Mouse (Mus musculus) ovary, postnatal 36 days (tissue): ENCODE results near the gene Agap1.
A peak's percentile ranks its signal among the peaks of the same experiment; 100 is the strongest.

ENCODE experiments used
- DNase-seq: peaks from one replicate; pipeline ENCODE4 v3.0.0; 2022; ENCODE audit warnings: low spot score, mixed read lengths

Agap1 gene

DNA sequence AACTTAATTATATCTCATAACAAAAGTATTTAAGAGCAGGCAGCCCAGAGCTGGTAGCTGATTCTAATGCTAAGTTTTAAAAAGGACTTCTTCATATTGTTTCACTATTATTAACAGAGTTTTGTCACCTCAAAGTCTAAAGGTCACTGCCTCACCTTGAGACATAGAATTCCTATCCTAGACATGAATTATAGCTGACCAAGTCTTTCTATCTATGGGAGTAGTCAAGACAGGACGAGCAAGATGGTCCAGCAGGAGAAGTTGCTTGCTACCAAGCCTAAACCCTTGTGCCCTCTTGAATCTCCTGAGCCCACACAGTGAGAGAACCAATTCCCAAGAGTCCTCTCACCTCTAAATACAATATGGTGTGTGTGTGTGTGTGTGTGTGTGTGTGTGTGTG is 448.0 kb downstream of the Agap1 start:
- no peak for DNase-seq

DNA sequence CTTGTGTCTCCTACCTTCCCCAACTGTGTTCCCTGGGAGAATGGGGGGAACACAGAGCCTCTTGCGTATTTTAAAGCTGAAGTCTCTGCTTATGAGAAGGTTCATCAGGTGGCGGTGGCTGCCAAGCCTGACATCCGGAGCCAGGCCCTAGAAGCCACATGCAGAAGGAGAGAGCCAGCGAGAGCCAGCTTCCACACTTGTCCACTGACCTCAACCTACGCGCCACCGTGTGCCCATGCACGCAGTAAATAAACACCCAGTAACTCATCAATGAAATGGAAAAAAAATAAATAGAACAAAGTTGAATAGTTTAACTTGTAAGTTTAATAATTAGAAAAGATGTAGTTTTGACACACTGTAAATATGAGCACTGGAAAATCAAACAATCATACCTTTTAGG is 455.2 kb downstream of the Agap1 start:
- DNase-seq = no peak

DNA sequence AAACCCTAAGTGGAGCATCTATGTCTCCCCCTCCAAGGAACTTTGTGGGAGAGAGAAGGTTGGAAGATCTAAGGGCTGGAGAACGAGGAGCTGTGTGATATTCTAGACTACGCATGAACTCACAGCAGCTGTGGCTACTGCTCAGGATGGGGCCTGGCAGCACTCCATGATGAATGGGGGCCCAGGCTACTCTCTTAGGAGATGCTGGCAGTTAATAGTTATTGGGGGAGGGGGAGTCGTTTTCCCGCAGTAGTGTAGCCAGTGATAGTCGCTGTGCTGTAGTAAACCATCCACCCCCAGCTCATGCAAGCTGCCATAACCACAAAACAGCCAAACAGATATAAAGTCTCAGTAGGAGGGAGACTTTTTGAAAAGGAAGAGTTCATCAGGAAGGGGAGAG is 457.8 kb downstream of the Agap1 start:
- no peak for DNase-seq

DNA sequence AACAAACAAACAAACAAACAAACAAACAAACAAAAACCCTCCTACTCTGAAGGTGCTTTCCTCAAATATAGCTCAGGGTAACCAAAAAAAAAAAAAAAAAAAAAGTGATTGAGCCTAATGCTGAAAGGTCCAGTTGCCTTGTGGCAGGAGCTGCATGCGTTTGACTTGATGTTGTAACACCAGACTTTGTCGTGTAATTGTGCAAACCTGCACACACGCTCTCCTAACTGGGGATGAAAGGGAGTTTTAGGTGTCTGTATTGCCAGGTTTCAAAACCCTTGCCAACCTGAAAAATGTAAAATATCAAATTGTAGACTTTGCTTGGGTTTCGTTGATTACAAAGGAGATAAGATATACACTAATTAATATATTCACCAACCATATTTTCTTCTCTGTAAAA is 459.0 kb downstream of the Agap1 start:
- no peak for DNase-seq

DNA sequence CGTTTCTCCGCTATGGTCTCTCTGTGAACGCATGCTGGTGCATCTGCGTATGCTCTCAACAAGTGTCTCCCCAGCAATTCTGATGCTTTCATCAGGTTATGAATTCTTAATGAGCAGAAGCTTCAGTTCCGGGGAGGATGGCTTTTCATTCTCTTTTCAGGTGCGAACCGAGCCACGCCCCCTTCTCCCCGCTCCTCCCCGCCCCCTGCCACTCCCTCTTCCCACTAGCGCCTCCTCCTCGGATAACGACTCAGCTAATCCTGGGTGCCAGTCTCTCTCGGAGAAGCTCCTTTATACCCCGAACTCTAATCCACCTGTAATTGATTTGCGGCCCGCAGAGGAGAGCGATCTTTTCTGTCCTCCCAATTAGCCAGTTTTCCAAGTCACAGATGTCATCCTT is 463.5 kb downstream of the Agap1 start:
- no peak for DNase-seq

DNA sequence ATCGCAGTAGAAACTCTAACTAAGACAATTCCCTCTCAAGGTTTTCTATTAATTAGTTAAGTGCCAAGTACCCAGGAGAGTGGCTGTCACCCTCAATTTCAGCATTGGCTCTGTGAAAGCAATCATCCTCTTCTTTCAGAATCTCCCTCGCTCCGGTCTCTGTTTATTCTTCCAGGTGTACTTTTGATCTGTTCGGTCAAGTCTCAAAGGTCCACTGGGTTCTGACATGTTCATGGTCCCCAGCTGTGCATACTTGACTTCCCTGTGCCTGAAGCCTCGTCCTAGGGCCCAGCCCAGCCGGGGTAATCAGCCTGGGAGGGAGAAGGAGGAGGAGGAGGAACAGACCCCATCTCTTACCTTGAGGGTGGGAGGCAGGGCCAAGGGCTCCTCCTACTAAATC is 464.6 kb downstream of the Agap1 start:
- no peak for DNase-seq

DNA sequence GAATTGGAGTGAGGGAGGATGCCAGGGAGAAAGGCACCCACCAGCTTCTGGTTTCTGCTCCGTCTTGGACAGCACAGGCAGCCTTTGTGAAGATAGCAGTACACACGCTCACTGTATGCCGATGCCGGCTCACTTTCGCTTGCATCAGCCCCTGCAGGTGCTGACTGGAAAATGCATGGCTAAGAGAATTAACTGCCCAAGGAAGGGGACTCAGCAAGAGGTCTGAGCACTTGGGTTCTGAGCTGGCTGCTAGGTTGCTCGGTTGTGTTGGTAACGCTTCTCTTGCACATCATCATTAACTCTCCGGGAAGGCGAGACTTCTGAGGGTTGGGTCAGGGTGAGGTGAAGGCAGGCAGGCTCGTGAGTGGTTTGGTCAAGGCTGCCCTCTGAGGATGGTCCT is 467.2 kb downstream of the Agap1 start:
- no peak for DNase-seq

DNA sequence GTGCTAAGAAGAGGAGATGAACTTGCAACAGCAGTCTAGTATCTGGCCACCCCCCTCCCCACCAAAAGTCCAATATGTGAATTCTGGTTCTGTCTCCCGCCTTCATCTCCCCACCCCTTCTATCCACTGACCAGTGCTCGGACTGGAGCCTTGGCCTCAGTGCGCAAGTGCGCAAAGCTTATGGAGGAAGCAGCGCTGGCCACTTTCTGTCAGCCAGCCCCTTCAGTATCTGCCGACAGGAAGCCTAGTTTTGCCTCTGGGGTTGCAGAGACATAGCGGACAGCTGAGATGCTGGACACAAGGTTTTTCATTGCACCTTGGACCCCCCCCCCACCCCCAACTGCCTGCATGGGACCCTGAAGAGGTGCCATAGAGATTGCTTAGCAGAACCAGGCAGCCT is 467.7 kb downstream of the Agap1 start:
- DNase-seq = no peak

DNA sequence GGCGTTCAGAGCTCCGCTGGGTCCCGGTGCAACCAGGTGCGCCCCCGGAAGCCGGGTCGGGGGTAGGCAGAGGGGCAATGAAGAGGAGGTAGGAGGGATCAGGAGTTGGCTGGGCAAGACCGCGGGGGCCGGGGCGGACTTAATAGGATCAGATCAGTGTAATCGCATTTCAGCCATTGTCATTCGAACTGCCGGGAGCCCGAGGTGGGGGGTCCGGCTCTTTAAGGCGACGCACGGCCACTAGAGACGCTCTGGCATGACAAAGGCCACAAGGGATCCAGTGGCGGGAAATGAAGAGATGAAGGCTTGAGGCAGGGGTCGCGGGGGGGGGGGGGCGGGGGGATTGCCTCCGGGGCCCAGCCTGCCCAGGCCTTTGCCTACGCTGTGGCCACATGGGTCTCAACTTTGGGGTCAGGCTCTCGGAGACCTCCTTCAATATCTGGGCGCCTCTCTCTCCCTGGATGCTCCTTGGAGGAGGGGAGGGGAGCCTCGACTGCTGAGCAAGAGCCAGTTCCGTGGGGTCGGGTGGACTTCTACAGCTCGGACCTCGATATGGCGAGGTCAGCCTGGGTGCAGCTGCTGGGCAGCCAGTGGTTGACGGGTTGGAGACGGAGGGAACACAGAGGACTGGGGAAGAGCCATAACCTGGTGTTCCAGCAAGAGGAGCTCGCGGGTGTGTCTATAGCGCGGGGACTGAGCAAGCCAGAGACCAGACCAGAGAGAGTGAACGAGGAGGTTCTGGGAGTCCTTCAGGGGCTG is 468.5 kb downstream of the Agap1 start:
- no peak for DNase-seq

DNA sequence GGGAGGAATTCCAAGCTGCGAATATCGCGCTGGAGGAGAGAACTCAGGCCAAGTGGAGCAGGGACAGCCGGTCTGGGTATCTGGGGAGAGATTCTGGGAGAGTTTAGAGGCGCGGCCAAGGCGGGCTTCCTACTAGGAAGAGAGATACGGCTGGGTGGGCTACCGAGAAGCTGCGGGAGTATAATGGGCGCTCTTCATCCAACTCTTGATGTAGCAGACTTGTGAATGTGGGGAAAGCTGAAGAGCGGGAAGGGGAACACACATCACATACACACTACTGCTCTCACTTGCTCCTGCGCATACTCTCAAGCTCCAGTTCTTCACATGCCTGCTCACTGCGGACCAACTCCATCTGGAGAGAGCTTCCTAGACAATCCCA is 469.0 kb downstream of the Agap1 start:
- DNase-seq = no peak

DNA sequence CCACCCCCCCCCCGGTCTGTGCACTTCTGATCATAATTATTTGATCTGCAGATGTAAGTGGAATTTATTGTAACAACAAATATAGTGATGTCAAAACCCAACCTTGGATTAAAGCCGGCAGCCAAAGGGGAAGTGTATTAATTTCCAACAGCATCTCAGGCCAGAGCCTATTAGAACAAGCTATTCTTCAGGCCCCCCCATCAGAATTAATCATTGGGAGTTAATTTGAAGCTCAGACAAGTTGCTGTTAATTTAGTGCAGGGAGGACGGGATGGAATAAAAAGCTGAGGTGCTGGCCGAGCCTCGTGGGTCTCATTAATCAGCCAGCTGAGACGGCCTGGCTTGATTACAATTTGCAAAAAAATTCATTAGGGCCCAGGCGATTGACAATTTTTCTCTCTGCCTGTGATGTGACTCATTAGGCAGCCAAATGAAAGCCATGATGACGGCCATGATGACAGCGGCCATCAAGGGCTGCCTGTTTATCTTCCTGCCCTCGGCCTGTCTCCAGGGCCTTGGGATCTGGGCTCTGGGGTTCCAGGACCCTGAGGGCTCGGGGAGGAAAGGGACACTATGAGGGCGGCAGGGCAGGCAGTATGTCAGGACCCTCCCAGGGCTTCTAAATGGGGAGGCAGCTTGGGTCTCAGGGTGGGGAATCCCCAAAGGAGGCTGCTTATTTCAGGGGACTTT is 471.0 kb downstream of the Agap1 start:
- DNase-seq = no peak

DNA sequence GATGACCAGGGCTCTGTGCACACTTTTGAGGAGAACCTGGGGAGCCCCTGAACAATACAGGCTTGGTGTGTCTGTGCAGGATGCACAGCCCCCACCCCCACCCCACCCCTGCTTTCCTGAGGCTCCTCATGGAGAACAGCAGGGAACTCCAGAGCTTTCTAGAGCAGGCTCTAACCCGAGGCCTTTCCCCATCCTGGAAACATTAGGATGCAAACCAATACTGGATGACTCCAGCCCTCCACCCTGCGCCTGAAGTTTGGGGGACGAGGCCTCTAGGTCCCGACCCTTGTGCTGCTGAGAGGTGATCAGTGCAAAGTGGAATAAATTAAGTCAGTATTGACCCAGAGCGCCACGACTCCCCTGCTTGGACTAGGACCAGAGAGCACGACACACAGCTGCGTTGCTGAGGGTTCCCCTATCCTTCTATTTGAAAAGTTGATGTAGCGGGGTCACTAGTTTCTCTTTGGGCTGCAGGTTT is 472.0 kb downstream of the Agap1 start:
- DNase-seq = no peak

DNA sequence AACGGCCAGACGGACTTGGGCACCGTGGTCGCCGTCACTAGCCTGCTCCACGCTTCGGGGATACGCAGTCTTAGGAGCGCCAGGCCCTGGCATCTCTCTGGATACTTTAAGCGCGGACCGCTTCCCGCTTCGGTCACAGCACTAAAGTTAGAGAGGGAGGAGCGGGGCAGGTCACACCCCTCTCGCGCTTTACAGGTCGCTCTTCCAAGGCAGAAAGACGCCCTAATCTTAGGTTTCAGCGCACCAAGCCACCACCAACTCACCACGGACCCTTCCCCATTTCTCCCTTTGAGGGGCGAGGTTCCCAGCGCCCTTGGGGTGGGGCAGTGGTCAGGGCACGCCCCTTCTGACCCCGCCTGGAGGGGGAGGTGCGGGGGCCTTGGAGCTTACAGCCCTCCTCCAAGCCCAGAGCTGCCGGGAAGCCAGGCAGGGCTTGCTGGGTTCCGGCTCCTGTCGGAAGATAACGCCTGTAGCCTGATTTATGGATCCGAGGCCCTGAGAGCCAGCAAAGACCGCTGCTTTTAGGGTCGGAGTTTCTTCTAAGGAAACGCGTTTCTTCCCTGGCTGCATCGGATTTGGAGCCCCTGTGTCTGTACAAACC is 472.6 kb downstream of the Agap1 start:
- no peak for DNase-seq

DNA sequence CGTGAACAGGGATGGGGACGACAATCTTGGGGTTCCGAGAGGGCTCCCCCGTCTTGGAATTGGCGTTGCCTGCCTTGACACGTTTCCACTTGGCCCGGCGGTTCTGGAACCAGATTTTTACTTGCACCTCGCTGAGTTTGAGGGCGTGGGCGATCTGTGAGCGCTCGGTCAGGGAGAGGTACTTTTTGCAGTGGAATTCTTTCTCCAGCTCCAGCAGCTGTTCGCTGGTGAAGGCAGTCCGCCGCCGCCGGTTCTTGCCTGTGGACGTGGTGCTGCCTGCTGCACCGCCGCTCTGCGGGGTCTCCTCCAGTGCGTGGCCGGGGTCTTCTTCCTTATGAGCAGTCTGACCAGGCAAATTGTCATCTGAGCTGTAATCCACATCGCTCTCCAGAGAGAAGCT is 474.1 kb downstream of the Agap1 start:
- DNase-seq = no peak

DNA sequence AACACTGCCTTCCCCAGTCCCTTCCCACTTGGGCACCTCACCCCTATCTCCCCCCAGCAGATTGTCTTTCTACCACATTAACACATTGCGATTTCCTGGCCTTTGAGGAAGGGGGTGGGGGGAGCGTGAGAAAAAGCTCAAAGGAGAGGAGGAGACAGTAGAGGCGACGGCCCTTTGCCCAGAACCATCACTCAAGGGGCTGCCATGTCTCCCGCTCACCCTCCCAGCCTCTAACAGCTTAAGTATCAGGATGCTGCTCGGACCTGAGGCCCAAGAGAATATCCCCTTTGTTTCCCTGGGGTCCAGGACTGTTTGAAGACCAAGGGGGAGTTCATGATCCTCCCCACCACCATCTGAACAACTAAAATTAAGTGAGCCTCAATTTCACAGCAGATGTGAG is 474.6 kb downstream of the Agap1 start:
- DNase-seq = no peak

DNA sequence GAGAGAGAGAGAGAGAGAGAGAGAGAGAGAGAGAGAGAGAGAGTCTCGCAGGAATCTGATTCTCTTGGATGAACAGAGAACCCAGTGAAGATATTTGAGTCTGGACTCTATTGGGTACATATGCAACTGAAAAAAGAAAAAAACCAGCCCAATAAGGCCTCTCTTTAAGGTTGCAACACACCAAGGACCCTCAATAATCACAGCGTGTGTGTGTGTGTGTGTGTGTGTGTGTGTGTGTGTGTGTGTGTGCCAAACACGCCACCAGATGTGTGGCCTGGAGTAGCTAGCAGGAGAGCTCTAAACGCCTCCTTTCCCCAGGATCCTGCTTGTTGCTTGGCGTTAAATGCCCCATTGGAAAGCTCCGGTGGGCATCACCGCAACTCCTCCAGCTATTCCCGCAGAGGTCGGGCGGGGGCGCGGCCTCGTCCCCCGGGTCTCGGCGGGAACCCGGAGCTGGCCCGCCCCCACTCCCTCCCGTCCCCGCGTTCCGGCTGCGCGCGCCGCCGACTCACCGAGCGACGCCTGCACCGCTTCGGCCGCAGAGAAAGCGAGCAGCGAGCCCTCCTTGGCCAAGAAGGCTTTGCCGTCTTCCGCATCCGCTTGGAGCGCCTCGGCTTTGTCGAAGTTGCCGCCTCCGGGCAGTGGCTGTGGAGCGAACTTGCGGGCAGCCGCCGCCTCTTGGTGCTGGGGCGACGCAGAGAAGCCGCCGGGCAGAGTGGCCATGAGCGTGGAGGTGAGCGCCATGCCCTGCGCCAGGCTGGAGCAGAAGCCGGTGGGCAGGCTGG is 475.3 kb downstream of the Agap1 start:
- no peak for DNase-seq

DNA sequence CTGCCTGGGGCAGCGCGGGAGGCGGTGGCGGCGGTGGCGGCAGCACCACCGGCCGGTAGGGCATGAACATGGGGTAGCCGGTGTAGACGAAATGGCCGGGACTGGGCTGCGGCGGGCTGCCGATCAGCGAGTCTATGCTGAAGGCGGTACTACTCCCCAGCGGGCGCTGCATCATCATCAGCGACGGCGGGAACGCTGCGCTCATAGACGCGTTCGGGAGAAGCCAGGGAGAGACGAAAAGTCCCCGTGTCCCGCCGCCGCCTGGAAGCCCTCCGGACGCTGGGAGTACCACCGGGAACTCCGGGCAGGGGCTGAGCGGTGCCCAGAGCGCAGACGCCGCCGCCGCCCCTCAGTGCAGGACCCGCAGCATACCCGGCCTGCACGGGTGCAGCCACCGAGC is 475.9 kb downstream of the Agap1 start:
- DNase-seq = no peak

DNA sequence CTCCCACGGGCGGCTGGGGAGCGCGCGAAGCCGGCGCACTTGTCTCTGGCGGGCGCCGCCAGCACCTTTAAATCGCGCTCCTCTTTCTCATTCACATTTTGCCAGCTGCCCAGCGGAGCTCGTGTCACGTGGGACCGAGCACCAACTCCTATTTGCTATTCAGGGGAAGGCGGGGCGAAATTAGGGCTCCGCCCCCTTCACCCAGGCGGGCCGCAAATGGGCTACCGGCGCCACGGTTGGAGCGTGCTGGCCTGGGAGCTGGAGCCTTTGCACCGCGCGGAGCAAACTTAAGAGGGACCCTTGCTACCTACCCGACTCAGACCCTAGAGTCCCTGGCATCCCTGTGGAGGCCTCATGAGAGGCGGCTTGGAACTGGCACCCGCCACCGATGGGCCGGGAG is 476.5 kb downstream of the Agap1 start, which contains the start of gene Gbx2:
Gene Gbx2 (minus strand): TSS at position 60 of the 400 bp plus-strand sequence.
- DNase-seq = peak; percentile 47

DNA sequence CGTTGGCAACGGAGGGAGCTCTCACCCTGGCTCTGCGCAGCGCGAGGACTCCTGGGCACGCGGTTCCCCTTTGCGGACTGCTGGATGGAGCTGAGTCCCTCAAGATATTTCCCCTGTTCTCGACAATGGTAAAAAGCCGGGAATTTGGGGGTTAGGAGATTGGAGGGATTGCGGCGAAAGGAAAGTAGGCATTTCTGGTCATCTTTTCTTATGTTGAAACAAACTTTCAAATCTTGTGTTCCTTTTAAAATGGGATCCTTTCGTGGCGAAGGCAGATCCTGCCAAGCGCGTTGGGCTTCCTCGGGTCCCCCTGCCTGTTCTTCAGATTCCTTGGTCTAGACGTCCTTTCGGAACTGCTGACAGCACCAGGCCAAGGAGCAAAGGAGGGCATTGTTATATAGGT is 477.4 kb downstream of the Agap1 start:
- no peak for DNase-seq

DNA sequence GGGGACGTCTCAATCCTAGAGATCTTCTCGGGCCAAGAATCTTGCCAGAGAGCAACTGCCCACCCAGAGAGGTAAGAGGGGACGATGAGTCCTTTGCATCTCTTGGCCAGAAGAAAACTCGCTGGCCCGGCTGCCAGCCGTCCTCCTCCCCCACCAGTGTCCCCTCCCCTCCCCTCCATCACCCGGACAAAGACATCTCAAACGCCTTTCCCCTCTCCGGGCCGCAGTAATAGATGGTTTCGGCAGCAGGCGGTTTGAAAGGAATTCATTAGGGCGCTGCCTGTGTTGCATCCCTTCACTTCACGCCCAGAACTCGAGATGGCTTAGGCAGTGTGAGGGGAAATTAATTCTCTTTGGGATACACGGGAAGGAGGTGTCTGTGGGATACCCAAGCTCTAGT is 478.0 kb downstream of the Agap1 start:
- DNase-seq = no peak

DNA sequence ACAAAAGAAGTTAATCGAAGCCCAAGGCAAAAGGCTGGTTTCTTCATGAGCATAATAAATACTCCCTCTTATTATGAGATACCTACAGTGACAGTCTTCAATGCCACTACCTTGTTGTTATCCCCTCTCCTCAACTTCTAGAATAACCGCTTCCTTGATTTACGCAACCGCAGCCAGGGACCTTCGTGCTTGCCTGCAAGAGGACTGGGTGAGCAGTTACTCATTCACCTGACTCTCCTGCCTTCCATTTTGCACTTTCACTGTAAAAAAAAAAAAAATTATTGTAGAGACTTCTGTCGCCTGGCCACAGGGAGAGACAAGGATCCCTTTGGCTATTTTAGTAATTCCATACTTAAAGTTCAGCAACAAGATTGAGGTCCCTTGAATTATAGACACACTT is 478.4 kb downstream of the Agap1 start:
- DNase-seq = no peak

DNA sequence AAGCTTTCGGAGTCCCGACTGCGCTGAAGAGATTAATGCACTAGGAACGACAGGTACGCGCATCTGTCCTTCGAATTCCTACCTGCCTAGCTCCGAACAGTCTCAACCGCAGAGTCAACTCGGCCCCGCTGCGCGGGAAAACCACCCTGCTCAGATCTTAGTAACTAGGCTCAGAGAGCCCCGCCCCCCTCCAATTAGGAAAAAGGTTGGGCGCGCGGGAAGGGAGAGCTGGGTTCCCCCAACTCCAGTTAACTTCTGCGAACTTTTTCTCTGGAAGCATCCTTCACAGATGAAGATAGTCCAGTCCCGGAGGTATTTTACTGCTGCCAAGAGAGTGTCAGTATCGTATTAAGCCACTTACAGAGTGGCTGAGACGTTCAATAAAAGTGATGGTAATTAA is 479.2 kb downstream of the Agap1 start:
- DNase-seq = no peak
